Mouse (Mus musculus): ENCODE results near the gene Armc7. TPM values are rescaled to one million over a fixed set of nuclear protein-coding genes. Genes with fewer than 3 reads are reported as not detected.
A peak's percentile ranks its signal among the peaks of the same experiment; 100 is the strongest.

Armc7 gene
- polyA plus RNA-seq, 1 experiment from 2014 or later, result 9.0 TPM

GRCm38 (mm10) chr11:115439326-115439725, 36.1 kb upstream of the Armc7 start:
- Histone ChIP-seq H3K27me3 (ENCODE audit: insufficient read depth, low read length) (no peaks in the 10 kb centered on the region), H3K4me2 (replicated peaks; ENCODE audit: low read depth, low read length) (no peak overlapping the region), H3K36me3 (ENCODE audit: insufficient read depth, low read length) (no peaks in the 10 kb centered on the region), H3K4me3 (ENCODE audit: low read length) (no peak overlapping the region), H3K9me3 (ENCODE audit: low read length) (peaks cover 4% of the 10 kb centered on the region; the same call in 1 of the 2 replicates), H3K27ac (ENCODE audit: low read length) (no peak overlapping the region), H3K9ac (replicated peaks; ENCODE audit: low read length) (no peak overlapping the region), H3K4me1 (ENCODE audit: insufficient read depth, low read length) (peaks cover 15% of the 10 kb centered on the region)
- ATAC-seq (ENCODE audit: low FRiP score, low TSS enrichment), result no peak
- WGBS, result 58% methylated on average over 3 of the region's 3 CpGs

GRCm38 (mm10) chr11:115439906-115440595, 35.4 kb upstream of the Armc7 start, which contains the start of gene Trim80:
Gene Trim80, plus strand, starts transcription at chr11:115440545.
- H3K27me3 ChIP-seq (ENCODE audit: insufficient read depth, low read length), result no peaks in the 10 kb centered on the region
- 96% methylated on average over 9 of the region's 9 CpGs for WGBS
- H3K4me2 ChIP-seq (replicated peaks; ENCODE audit: low read depth, low read length), result no peak within 1 kb of the TSS
- H3K9ac ChIP-seq (replicated peaks; ENCODE audit: low read length), result no peak within 1 kb of the TSS
- H3K4me1 ChIP-seq (ENCODE audit: insufficient read depth, low read length), result peaks cover 15% of the 10 kb centered on the region
- ATAC-seq (ENCODE audit: low FRiP score, low TSS enrichment), result no peak
- no peak within 1 kb of the TSS for H3K27ac ChIP-seq (ENCODE audit: low read length)
- no peaks in the 10 kb centered on the region for H3K36me3 ChIP-seq (ENCODE audit: insufficient read depth, low read length)
- peaks cover 4% of the 10 kb centered on the region; the same call in 1 of the 2 replicates for H3K9me3 ChIP-seq (ENCODE audit: low read length)
- no peak within 1 kb of the TSS for H3K4me3 ChIP-seq (ENCODE audit: low read length)

- H3K4me3 ChIP-seq (ENCODE audit: low read length), result no peak overlapping the region
- H3K4me1 ChIP-seq (ENCODE audit: insufficient read depth, low read length), result peaks cover 4% of the 10 kb centered on the region
- no peaks in the 10 kb centered on the region for H3K27me3 ChIP-seq (ENCODE audit: insufficient read depth, low read length)
- H3K27ac ChIP-seq (ENCODE audit: low read length), result no peak overlapping the region
- 54% methylated on average over 15 of the region's 15 CpGs for WGBS
- no peak overlapping the region for H3K9ac ChIP-seq (replicated peaks; ENCODE audit: low read length)
- peaks cover 4% of the 10 kb centered on the region; the same call in 1 of the 2 replicates for H3K9me3 ChIP-seq (ENCODE audit: low read length)
- no peak for ATAC-seq (ENCODE audit: low FRiP score, low TSS enrichment)
- H3K36me3 ChIP-seq (ENCODE audit: insufficient read depth, low read length), result no peaks in the 10 kb centered on the region
- no peak overlapping the region for H3K4me2 ChIP-seq (replicated peaks; ENCODE audit: low read depth, low read length)
These were observed 34.0 kb upstream of the Armc7 start for GRCm38 (mm10) chr11:115441417-115441816.

GRCm38 (mm10) chr11:115446906-115447305, 28.6 kb upstream of the Armc7 start:
- no peak for ATAC-seq (ENCODE audit: low FRiP score, low TSS enrichment)
- no peak overlapping the region for H3K4me3 ChIP-seq (ENCODE audit: low read length)
- WGBS, result 48% methylated on average over 3 of the region's 3 CpGs
- H3K4me1 ChIP-seq (ENCODE audit: insufficient read depth, low read length), result peaks cover 40% of the 10 kb centered on the region
- H3K9me3 ChIP-seq (ENCODE audit: low read length), result no peaks in the 10 kb centered on the region
- H3K4me2 ChIP-seq (replicated peaks; ENCODE audit: low read depth, low read length), result no peak overlapping the region
- no peaks in the 10 kb centered on the region for H3K27me3 ChIP-seq (ENCODE audit: insufficient read depth, low read length)
- H3K27ac ChIP-seq (ENCODE audit: low read length), result peak overlapping the region; percentile 96
- H3K36me3 ChIP-seq (ENCODE audit: insufficient read depth, low read length), result no peaks in the 10 kb centered on the region
- H3K9ac ChIP-seq (replicated peaks; ENCODE audit: low read length), result peak overlapping the region; percentile 40

- no peak for ATAC-seq (ENCODE audit: low FRiP score, low TSS enrichment)
- Histone ChIP-seq H3K4me2 (replicated peaks; ENCODE audit: low read depth, low read length) (no peak overlapping the region), H3K27me3 (ENCODE audit: insufficient read depth, low read length) (no peaks in the 10 kb centered on the region), H3K4me1 (ENCODE audit: insufficient read depth, low read length) (peaks cover 40% of the 10 kb centered on the region), H3K9me3 (ENCODE audit: low read length) (no peaks in the 10 kb centered on the region), H3K4me3 (ENCODE audit: low read length) (no peak overlapping the region), H3K27ac (ENCODE audit: low read length) (peak overlapping the region; percentile 96), H3K9ac (replicated peaks; ENCODE audit: low read length) (no peak overlapping the region), H3K36me3 (ENCODE audit: insufficient read depth, low read length) (no peaks in the 10 kb centered on the region)
- WGBS, result 79% methylated on average over 11 of the region's 11 CpGs
These were observed 28.1 kb upstream of the Armc7 start for GRCm38 (mm10) chr11:115447321-115447885.

GRCm38 (mm10) chr11:115448075-115448474, 27.4 kb upstream of the Armc7 start:
- Histone ChIP-seq H3K27me3 (ENCODE audit: insufficient read depth, low read length) (no peaks in the 10 kb centered on the region), H3K9ac (replicated peaks; ENCODE audit: low read length) (0 out of 2 replicates have a peak overlapping the region, but pooled peaks have one; percentile 32), H3K4me2 (replicated peaks; ENCODE audit: low read depth, low read length) (no peak overlapping the region), H3K4me1 (ENCODE audit: insufficient read depth, low read length) (peaks cover 40% of the 10 kb centered on the region), H3K36me3 (ENCODE audit: insufficient read depth, low read length) (no peaks in the 10 kb centered on the region), H3K27ac (ENCODE audit: low read length) (peak overlapping the region; percentile 96), H3K4me3 (ENCODE audit: low read length) (no peak overlapping the region), H3K9me3 (ENCODE audit: low read length) (no peaks in the 10 kb centered on the region)
- ATAC-seq (ENCODE audit: low FRiP score, low TSS enrichment), result peak; percentile 29; the same call in 1 of the 2 replicates
- 90% methylated on average over 16 of the region's 16 CpGs for WGBS

GRCm38 (mm10) chr11:115448998-115449397, 26.5 kb upstream of the Armc7 start:
- 49% methylated on average over 7 of the region's 7 CpGs for WGBS
- ATAC-seq (ENCODE audit: low FRiP score, low TSS enrichment), result peak; percentile 80

GRCm38 (mm10) chr11:115450176-115450575, 25.3 kb upstream of the Armc7 start:
- H3K27ac ChIP-seq (ENCODE audit: low read length), result peak overlapping the region; percentile 96
- peaks cover 42% of the 10 kb centered on the region for H3K4me1 ChIP-seq (ENCODE audit: insufficient read depth, low read length)
- H3K4me2 ChIP-seq (replicated peaks; ENCODE audit: low read depth, low read length), result no peak overlapping the region
- no peak overlapping the region for H3K9ac ChIP-seq (replicated peaks; ENCODE audit: low read length)
- no peak overlapping the region for H3K4me3 ChIP-seq (ENCODE audit: low read length)
- no peaks in the 10 kb centered on the region for H3K27me3 ChIP-seq (ENCODE audit: insufficient read depth, low read length)
- ATAC-seq (ENCODE audit: low FRiP score, low TSS enrichment), result no peak
- H3K36me3 ChIP-seq (ENCODE audit: insufficient read depth, low read length), result no peaks in the 10 kb centered on the region
- no peaks in the 10 kb centered on the region; the same call in 1 of the 2 replicates for H3K9me3 ChIP-seq (ENCODE audit: low read length)
- 55% methylated on average over 7 of the region's 7 CpGs for WGBS

More at GRCm38 (mm10) chr11:115448998-115449397, 26.5 kb upstream of the Armc7 start:
- Histone ChIP-seq H3K27me3 (ENCODE audit: insufficient read depth, low read length) (no peaks in the 10 kb centered on the region), H3K4me2 (replicated peaks; ENCODE audit: low read depth, low read length) (no peak overlapping the region), H3K9me3 (ENCODE audit: low read length) (no peaks in the 10 kb centered on the region), H3K9ac (replicated peaks; ENCODE audit: low read length) (peak overlapping the region; percentile 32; the same call in 1 of the 2 replicates), H3K4me3 (ENCODE audit: low read length) (no peak overlapping the region), H3K4me1 (ENCODE audit: insufficient read depth, low read length) (peaks cover 42% of the 10 kb centered on the region), H3K27ac (ENCODE audit: low read length) (peak overlapping the region; percentile 96), H3K36me3 (ENCODE audit: insufficient read depth, low read length) (no peaks in the 10 kb centered on the region)

- Histone ChIP-seq H3K4me1 (ENCODE audit: insufficient read depth, low read length) (peaks cover 36% of the 10 kb centered on the region), H3K27me3 (ENCODE audit: insufficient read depth, low read length) (no peaks in the 10 kb centered on the region), H3K27ac (ENCODE audit: low read length) (0 out of 2 replicates have a peak overlapping the region, but pooled peaks have one; percentile 5), H3K9ac (replicated peaks; ENCODE audit: low read length) (no peak overlapping the region), H3K4me2 (replicated peaks; ENCODE audit: low read depth, low read length) (no peak overlapping the region), H3K36me3 (ENCODE audit: insufficient read depth, low read length) (no peaks in the 10 kb centered on the region), H3K4me3 (ENCODE audit: low read length) (no peak overlapping the region), H3K9me3 (ENCODE audit: low read length) (no peaks in the 10 kb centered on the region; the same call in 1 of the 2 replicates)
- 80% methylated on average over 8 of the region's 8 CpGs for WGBS
- ATAC-seq (ENCODE audit: low FRiP score, low TSS enrichment), result no peak
These were observed 23.7 kb upstream of the Armc7 start for GRCm38 (mm10) chr11:115451781-115452241.
